Mouse (Mus musculus): ENCODE measurements at regions not wholly inside any gene's neighbourhood (a gene's known extent, or its start where the extent isn't known, plus 50 kb on each side); places are given as distances from the start of the nearest gene placed in this dataset.

DNA sequence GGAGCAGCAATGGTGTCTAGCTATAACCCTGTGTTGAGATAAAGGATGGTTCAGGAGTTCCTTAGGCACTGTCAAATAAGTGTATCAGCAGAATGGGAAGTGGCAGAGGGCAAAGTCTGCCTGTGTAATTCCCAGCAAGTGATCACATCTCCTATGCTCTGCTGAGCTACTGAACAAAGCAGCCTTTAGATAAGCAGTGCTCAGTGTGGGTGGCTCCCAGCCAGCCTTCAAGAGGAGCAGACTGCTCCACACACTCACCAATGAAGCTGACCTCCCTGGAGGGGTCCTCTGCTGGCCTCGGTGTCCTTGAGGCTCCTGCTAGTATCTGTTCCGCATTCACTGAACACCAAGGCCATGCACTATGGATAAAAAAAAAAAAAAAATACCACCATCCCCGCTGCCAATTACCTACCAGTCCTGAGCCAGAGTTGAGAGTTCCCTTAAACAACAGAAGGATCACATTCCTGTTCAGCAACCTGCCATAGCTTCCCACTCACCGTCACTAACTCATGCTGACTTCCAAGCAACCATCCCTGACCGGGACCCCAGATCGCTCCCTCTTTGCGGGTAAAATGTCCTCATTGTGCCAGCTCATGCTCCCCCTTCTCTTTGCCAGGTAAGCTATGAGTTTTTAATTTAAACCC lies 198.9 kb downstream of the Gm9195 start:
- 75% methylated on average over 7 of the region's 7 CpGs for WGBS (ENCODE audit: insufficient replicate concordance)
- no peak for ATAC-seq (ENCODE audit: low read depth)
- H3K9ac ChIP-seq = no peak overlapping the region

DNA sequence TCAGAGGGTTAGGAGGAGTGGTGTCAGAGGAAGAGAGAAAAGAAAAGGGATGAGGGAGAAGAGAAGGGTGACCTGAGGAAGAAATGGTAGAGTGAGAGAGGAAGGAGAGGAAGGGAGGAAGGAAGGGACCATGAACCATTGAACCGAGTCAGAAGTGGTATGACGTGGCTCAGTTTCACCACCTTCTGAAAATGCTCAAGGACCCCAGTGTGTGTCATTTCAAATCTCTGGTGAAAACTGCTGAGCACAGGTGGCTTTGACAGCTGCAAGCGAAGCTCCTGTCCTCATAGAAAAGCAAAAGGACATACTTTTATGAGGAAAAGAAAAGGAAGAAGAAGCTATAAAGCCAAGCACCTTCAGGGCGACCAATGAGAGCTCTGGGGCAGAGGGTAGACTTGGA lies 214.3 kb downstream of the Gm9195 start:
- no peak overlapping the region for H3K4me3 ChIP-seq (replicated peaks)
- H3K27ac ChIP-seq = no peak overlapping the region
- H3K27me3 ChIP-seq = no peaks in the 10 kb centered on the region
- no peak for DNase-seq
- H3K9me3 ChIP-seq (replicated peaks) = no peaks in the 10 kb centered on the region
- H3K4me2 ChIP-seq = no peak overlapping the region
- no peaks in the 10 kb centered on the region for H3K4me1 ChIP-seq (replicated peaks)
- no peak overlapping the region for H3K9ac ChIP-seq
- no peak for ATAC-seq (ENCODE audit: low read depth)
- no peaks in the 10 kb centered on the region for H3K36me3 ChIP-seq
- WGBS (ENCODE audit: insufficient replicate concordance) = 56% methylated on average over 4 of the region's 4 CpGs

More for the DNA sequence above, 198.9 kb downstream of the Gm9195 start:
- no peak overlapping the region for H3K27ac ChIP-seq
- H3K4me1 ChIP-seq (replicated peaks) = no peaks in the 10 kb centered on the region
- H3K27me3 ChIP-seq = no peaks in the 10 kb centered on the region
- no peak overlapping the region for H3K4me3 ChIP-seq (replicated peaks)
- DNase-seq = no peak
- no peaks in the 10 kb centered on the region for H3K9me3 ChIP-seq (replicated peaks)
- no peak overlapping the region for H3K4me2 ChIP-seq
- no peaks in the 10 kb centered on the region for H3K36me3 ChIP-seq

DNA sequence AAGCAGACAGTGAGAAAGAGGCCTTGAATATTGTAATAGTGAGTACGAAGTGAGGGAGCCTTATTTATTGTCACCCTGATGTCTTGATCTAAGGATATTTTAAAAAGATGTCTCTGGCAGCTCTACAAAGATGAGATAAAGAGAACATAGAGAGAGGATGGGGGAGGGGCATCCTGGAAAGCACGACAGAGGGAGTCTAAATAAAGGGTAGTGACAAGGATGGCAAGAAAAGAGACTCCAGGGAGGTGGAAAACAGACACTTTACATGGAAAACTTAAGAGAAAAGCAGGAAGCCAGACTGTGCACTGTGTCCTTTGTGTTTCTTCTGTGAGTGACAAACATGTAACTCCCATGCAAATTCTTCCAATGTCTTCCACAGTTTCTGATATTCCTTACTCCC lies 232.4 kb downstream of the Gm9195 start:
- Histone ChIP-seq H3K9me3 (replicated peaks) (no peaks in the 10 kb centered on the region), H3K4me3 (replicated peaks) (no peak overlapping the region), H3K4me2 (no peak overlapping the region), H3K27ac (no peak overlapping the region), H3K36me3 (no peaks in the 10 kb centered on the region), H3K4me1 (replicated peaks) (no peaks in the 10 kb centered on the region), H3K9ac (no peak overlapping the region), H3K27me3 (no peaks in the 10 kb centered on the region)
- no peak for ATAC-seq (ENCODE audit: low read depth)
- DNase-seq = no peak
- 33% methylated on average over 2 of the region's 2 CpGs for WGBS (ENCODE audit: insufficient replicate concordance)

DNA sequence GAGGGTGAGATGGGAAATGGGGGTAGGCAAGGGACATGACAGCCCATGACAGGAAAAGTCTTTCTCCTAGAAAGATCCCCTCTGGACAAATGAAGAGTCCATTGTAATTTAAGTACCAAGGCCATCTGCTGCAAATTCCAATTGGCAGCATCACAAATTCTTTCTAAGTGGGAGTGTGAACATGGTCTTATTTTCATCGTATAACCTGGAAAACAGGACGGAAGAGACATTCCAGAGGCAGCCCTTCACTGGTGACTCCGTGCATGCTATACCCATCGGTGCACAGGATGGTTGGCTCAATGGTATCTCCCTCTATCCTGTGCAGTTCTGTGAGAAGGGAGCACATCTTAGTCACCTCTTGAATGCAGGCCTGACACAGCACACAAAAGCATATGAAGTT lies 249.8 kb downstream of the Gm9195 start:
- Histone ChIP-seq H3K27me3 (no peaks in the 10 kb centered on the region), H3K4me1 (replicated peaks) (no peaks in the 10 kb centered on the region), H3K9me3 (replicated peaks) (no peaks in the 10 kb centered on the region), H3K9ac (no peak overlapping the region), H3K36me3 (no peaks in the 10 kb centered on the region), H3K27ac (no peak overlapping the region), H3K4me3 (replicated peaks) (no peak overlapping the region), H3K4me2 (no peak overlapping the region)
- 69% methylated on average over 4 of the region's 4 CpGs for WGBS (ENCODE audit: insufficient replicate concordance)
- ATAC-seq (ENCODE audit: low read depth) (no peak), DNase-seq (no peak)

DNA sequence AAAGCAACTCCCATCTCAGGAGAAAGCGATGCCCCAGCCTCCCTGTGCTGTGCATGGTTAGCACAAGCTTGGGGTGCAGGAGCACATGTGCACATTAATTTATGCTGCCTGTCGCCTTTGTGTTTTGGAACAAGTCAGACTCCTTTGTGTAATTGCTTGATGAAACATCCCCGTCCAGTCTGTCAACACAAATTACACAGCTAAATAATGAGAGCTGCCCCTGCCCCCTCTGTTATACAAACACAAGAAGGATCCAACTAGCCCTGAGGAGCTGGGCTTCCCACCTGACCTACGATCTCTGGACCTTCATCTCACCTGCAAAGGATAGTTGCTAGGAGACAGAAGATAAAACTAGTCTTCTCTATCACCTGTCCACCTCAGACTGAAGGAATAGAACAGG lies 251.4 kb downstream of the Gm9195 start:
- no peak overlapping the region for H3K27ac ChIP-seq
- no peaks in the 10 kb centered on the region for H3K4me1 ChIP-seq (replicated peaks)
- DNase-seq (no peak), ATAC-seq (ENCODE audit: low read depth) (no peak)
- H3K9ac ChIP-seq = no peak overlapping the region
- no peak overlapping the region for H3K4me3 ChIP-seq (replicated peaks)
- H3K9me3 ChIP-seq (replicated peaks) = no peaks in the 10 kb centered on the region
- no peaks in the 10 kb centered on the region for H3K36me3 ChIP-seq
- no peaks in the 10 kb centered on the region for H3K27me3 ChIP-seq
- H3K4me2 ChIP-seq = no peak overlapping the region
- 50% methylated on average over 4 of the region's 4 CpGs for WGBS (ENCODE audit: insufficient replicate concordance)

DNA sequence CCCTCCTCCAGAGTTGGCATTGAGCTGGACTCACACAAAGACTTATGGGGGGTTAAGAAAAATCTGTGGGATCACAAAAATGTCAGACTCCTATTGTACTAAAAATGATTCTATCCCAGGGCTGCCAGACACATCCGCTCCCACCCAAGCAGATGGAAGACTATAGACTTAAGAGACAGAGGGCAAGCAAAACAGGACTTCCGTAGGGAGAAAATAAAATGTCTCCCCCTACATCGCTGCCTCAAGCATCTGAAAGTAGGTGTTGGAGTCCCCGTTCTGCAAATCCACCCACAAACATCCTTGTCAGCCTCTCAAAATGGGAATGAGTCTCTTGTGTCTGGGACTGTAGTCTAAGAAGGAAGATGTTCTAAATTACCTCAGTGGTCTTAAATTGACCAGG lies 253.3 kb downstream of the Gm9195 start:
- no peaks in the 10 kb centered on the region for H3K36me3 ChIP-seq
- H3K27me3 ChIP-seq = no peaks in the 10 kb centered on the region
- H3K9me3 ChIP-seq (replicated peaks) = no peaks in the 10 kb centered on the region
- DNase-seq (no peak), ATAC-seq (ENCODE audit: low read depth) (no peak)
- H3K27ac ChIP-seq = no peak overlapping the region
- 73% methylated on average over 4 of the region's 4 CpGs for WGBS (ENCODE audit: insufficient replicate concordance)
- no peak overlapping the region for H3K4me3 ChIP-seq (replicated peaks)
- H3K4me2 ChIP-seq = no peak overlapping the region
- H3K9ac ChIP-seq = no peak overlapping the region
- no peaks in the 10 kb centered on the region for H3K4me1 ChIP-seq (replicated peaks)

DNA sequence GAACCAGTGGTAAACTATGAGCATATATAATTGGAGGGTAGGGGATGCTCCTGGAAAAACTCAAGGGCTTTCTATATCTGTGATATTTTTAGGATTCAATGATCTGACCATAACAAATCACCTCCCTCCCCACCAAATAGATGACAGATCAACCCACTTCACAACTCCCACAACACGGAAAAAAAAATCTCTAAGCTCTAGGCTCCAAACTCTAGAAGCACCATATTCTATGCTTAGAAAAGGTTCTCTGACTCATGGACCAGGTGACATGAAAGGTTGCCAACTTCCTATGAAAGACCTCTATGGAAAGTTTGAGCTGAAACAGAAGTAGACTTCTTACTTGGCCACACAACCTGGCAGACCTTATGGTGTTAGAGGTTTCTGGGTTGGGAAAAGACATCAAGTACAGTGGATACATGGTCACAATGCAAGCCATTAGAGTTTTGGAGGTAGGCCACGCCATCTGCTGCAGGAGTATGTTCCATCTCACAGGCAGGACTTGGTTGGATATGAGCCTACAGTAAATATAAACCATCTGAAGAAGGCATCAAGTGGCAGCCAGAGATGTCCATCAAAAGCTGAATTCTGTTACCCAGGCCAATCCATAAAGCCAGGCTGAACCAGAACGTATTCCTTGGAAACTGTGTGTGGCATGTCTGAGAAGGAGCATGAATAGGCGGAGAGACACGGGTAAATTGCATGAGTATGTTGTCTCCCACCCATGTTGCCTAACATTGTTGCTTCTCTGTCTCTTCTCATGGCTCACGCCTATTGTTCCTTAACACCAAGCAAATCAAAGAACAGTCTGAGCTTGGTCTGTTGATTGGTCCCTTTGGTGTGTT lies 257.2 kb downstream of the Gm9195 start:
- 54% methylated on average over 6 of the region's 6 CpGs for WGBS (ENCODE audit: insufficient replicate concordance)
- Histone ChIP-seq H3K27ac (no peak overlapping the region), H3K36me3 (no peaks in the 10 kb centered on the region), H3K4me2 (no peak overlapping the region), H3K4me3 (replicated peaks) (no peak overlapping the region), H3K9ac (no peak overlapping the region), H3K4me1 (replicated peaks) (no peaks in the 10 kb centered on the region), H3K9me3 (replicated peaks) (no peaks in the 10 kb centered on the region), H3K27me3 (no peaks in the 10 kb centered on the region)
- DNase-seq (no peak), ATAC-seq (ENCODE audit: low read depth) (no peak)

DNA sequence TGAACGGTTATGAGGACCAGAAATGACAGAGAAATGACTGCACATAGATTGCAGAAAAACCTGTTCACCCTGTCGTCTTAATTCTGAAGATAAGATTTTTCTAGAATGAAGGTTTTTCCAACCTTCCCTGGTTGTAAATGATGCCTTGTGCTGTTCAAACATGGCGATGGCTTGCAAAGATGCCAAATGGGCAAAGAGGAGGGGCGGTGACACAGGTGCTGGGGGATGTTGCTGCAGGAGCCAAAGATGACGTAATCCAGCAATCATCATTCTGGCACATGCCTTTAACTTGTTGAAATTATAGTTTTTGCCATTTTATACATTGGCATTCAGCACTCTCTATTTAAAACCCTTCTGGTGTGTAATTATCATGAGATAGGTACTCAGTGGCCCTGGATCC lies 263.8 kb downstream of the Gm9195 start:
- peaks cover 4% of the 10 kb centered on the region; the same call in 1 of the 2 replicates for H3K4me1 ChIP-seq (replicated peaks)
- no peak overlapping the region for H3K9ac ChIP-seq
- WGBS (ENCODE audit: insufficient replicate concordance) = 42% methylated on average over 5 of the region's 5 CpGs
- no peak overlapping the region for H3K4me2 ChIP-seq
- no peaks in the 10 kb centered on the region for H3K9me3 ChIP-seq (replicated peaks)
- DNase-seq = no peak
- ATAC-seq (ENCODE audit: low read depth) = no peak
- no peaks in the 10 kb centered on the region for H3K36me3 ChIP-seq
- no peaks in the 10 kb centered on the region for H3K27me3 ChIP-seq
- no peak overlapping the region for H3K27ac ChIP-seq
- no peak overlapping the region for H3K4me3 ChIP-seq (replicated peaks)

DNA sequence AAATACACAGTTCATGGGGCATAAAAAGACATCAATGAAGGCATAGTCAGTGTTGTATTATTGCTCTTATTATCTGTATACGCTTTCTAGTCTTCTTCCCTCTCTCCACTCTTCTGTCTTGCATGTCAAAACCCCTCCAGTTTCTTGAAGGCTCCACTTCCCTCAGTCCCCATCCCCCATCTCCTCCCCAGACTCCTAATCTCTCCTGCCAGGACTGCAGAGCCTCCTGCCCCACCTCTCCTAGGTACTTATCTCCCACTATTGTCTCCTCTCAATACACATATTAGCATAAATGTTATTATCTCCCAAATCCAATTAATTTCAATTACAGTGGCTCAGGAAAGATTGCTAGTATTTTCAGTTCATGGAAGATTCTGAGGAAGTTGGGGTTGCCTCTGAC lies 264.2 kb downstream of the Gm9195 start:
- Histone ChIP-seq H3K27ac (no peak overlapping the region), H3K36me3 (no peaks in the 10 kb centered on the region), H3K9me3 (replicated peaks) (no peaks in the 10 kb centered on the region), H3K9ac (no peak overlapping the region), H3K4me2 (no peak overlapping the region), H3K27me3 (no peaks in the 10 kb centered on the region), H3K4me3 (replicated peaks) (no peak overlapping the region), H3K4me1 (replicated peaks) (peaks cover 4% of the 10 kb centered on the region; the same call in 1 of the 2 replicates)
- DNase-seq (no peak), ATAC-seq (ENCODE audit: low read depth) (peak; percentile 43; the same call in 1 of the 2 replicates)
- WGBS (ENCODE audit: insufficient replicate concordance) = 38% methylated on average over 1 of the region's 1 CpGs

DNA sequence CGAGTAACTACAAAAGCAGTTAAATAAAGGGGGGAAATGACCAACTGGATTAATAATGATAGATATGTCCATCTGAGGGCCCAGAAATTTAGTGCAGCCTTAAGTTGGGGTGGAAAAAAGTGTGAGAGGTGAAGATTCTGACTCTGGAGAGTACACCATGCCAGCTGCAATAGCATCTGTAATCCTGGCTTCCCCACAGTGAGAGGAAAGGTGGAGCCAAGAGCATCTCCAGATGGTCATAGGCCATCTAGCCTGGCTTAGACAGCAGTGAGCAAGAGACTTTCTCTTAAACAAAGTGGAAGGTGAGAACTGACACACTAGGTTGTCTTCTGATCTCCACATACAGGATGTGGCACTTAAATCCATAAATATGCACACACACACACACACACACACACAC lies 264.7 kb downstream of the Gm9195 start:
- Histone ChIP-seq H3K4me3 (replicated peaks) (no peak overlapping the region), H3K4me2 (no peak overlapping the region), H3K27me3 (no peaks in the 10 kb centered on the region), H3K9me3 (replicated peaks) (no peaks in the 10 kb centered on the region), H3K27ac (no peak overlapping the region), H3K9ac (no peak overlapping the region), H3K4me1 (replicated peaks) (peaks cover 4% of the 10 kb centered on the region; the same call in 1 of the 2 replicates), H3K36me3 (no peaks in the 10 kb centered on the region)
- ATAC-seq (ENCODE audit: low read depth) = no peak
- 54% methylated on average over 1 of the region's 1 CpGs for WGBS (ENCODE audit: insufficient replicate concordance)
- DNase-seq = no peak

DNA sequence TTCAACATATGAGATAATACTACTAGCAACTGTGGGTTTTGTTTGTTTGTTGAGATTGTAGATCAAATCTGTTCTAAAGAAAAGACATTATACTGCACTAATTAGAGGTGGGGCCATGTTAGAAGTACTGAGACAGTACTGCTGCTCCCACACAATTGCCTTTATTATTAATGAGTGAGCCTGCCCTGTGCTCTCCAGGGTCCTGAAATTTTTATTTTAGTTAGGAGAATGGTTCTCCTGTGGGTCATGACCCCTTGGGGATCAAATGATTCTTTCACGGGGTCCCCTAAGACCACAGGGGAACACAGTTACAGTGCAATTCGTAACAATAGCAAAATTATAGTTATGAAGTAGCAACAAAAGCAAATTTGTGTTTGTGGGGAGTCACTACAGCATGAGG lies 268.8 kb downstream of the Gm9195 start:
- 24% methylated on average over 2 of the region's 2 CpGs for whole genome bisulfite sequencing (ENCODE audit: insufficient replicate concordance)
- Histone ChIP-seq H3K4me3 (replicated peaks) (no peak overlapping the region), H3K9me3 (replicated peaks) (no peaks in the 10 kb centered on the region), H3K36me3 (no peaks in the 10 kb centered on the region), H3K27ac (no peak overlapping the region), H3K4me1 (replicated peaks) (peaks cover 4% of the 10 kb centered on the region; the same call in 1 of the 2 replicates), H3K4me2 (no peak overlapping the region), H3K27me3 (no peaks in the 10 kb centered on the region), H3K9ac (no peak overlapping the region)
- ATAC-seq (ENCODE audit: low read depth) = no peak
- DNase-seq = no peak

DNA sequence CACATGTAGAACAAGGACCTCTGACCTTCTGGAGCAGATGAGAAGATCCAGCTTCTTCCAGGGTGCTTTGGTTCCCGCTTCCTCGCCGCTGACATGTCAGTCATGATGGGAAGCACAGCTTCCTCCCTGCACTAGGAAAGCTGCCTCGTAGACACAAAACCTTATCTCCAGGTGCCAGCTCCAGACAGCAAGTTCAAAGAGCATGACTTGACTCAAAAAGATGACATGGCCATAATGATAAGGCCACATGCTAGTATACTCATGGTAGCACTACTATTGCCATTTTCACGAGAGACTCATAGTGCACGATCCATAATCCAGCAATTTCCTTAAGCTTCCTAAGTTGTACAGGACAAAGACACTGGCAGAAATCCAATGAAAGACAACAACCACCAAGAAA lies 272.1 kb downstream of the Gm9195 start:
- no peak for ATAC-seq (ENCODE audit: low read depth)
- no peaks in the 10 kb centered on the region for H3K27me3 ChIP-seq
- no peaks in the 10 kb centered on the region for H3K36me3 ChIP-seq
- no peak overlapping the region for H3K4me3 ChIP-seq (replicated peaks)
- no peak overlapping the region for H3K4me2 ChIP-seq
- WGBS (ENCODE audit: insufficient replicate concordance) = 55% methylated on average over 6 of the region's 6 CpGs
- no peaks in the 10 kb centered on the region for H3K4me1 ChIP-seq (replicated peaks)
- H3K9ac ChIP-seq = no peak overlapping the region
- DNase-seq = no peak
- no peak overlapping the region for H3K27ac ChIP-seq
- no peaks in the 10 kb centered on the region for H3K9me3 ChIP-seq (replicated peaks)
